ENCODE assay signal across 1 mouse cellular context in genomic region chr6:128334397-128335124, GRCm38 (mm10).
TF ChIP-seq lines count a peak whose summit lies in the region.

No protein-coding gene starts in this region.

TF ChIP-seq in CH12.LX, 34 proteins besides CTCF, POLR2A, EP300 and RAD21 (continued from another document):
- no peak for TF ChIP-seq CHD1 (IDR thresholded peaks at IDR 0.05; ENCODE audit: low read depth, low read length)
- TF ChIP-seq GABPA (IDR thresholded peaks at IDR 0.05; ENCODE audit: insufficient replicate concordance, low read depth, low read length) = no peak
- TF ChIP-seq USF2 (conservative IDR thresholded peaks at IDR 0.05; ENCODE audit: low read depth, low read length) = no peak
- TF ChIP-seq ZKSCAN1 (IDR thresholded peaks at IDR 0.05; ENCODE audit: borderline replicate concordance, low read depth, low read length) = no peak
- no peak for TF ChIP-seq POLR2AphosphoS2 (IDR thresholded peaks at IDR 0.05; ENCODE audit: low read depth, low read length)
- no peak for TF ChIP-seq MEF2A (IDR thresholded peaks at IDR 0.05; ENCODE audit: borderline replicate concordance, low read depth, low read length)
- TF ChIP-seq BHLHE40 (IDR thresholded peaks at IDR 0.05; ENCODE audit: low read depth, low read length) = no peak
- TF ChIP-seq NELFE (IDR thresholded peaks at IDR 0.05; ENCODE audit: low read depth, low read length) = no peak
- peak; percentile 43 for TF ChIP-seq ZNF384 (IDR thresholded peaks at IDR 0.05; ENCODE audit: low read depth, low read length)
- TF ChIP-seq MXI1 (IDR thresholded peaks at IDR 0.05; ENCODE audit: low read depth, low read length) = no peak
- no peak for TF ChIP-seq TBP (conservative IDR thresholded peaks at IDR 0.05; ENCODE audit: low read depth, low read length)
- TF ChIP-seq JUND (conservative IDR thresholded peaks at IDR 0.05; ENCODE audit: low read depth, low read length) = no peak
- TF ChIP-seq ZMIZ1 (IDR thresholded peaks at IDR 0.05; ENCODE audit: low read depth, low read length) = no peak
- no peak for TF ChIP-seq JUN (IDR thresholded peaks at IDR 0.05; ENCODE audit: insufficient read depth, low read depth, low read length)
- no peak for TF ChIP-seq ZC3H11A (IDR thresholded peaks at IDR 0.05; ENCODE audit: low read depth, low read length)
- no peak for TF ChIP-seq E2F4 (IDR thresholded peaks at IDR 0.05; ENCODE audit: insufficient replicate concordance, low read depth, low read length)
- no peak for TF ChIP-seq USF1 (IDR thresholded peaks at IDR 0.05; ENCODE audit: low read depth, low read length)
